Mouse (Mus musculus): ENCODE results near the gene Tssc4.

DNA sequence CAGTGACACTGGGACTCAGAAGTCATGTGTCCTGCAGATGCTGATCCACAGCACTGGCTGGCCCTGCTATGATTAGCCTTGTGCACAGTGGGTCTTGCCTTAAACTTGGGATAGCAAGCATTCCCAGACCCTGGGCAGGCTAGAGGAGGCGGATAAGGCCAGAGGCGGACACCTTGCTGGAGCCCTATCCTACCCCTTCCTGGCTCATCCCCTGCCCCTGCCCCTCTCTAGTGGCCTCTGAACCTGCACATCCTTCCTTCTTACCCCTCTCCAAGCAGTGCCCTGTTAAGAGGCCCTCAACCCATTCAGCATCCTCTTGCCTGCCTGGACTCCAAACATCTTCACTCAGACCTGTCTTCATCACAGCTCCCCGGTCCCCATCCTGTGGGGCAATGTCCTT is 28.5 kb upstream of the Tssc4 start:
- TF ChIP-seq POLR2AphosphoS2 (IDR thresholded peaks at IDR 0.05; ENCODE audit: low read length) (no peak), MAX (IDR thresholded peaks at IDR 0.05; ENCODE audit: low read length) (no peak), ETS1 (IDR thresholded peaks at IDR 0.05; ENCODE audit: low read depth, low read length) (no peak), CTCF (IDR thresholded peaks at IDR 0.05 in 2 of 3, conservative IDR thresholded peaks at IDR 0.05 in 1 of 3; ENCODE audit: control insufficient read depth in 1 of 3, insufficient read depth in 1 of 3, low read depth in 2 of 3, low read length in 3 of 3, poor library complexity in 1 of 3, severe bottlenecking in 1 of 3) (no peak), MAFK (IDR thresholded peaks at IDR 0.05; ENCODE audit: borderline replicate concordance, low read depth, low read length) (no peak), NELFE (IDR thresholded peaks at IDR 0.05; ENCODE audit: low read depth, low read length) (no peak), USF1 (IDR thresholded peaks at IDR 0.05; ENCODE audit: low read depth, low read length) (no peak), EP300 (IDR thresholded peaks at IDR 0.05; ENCODE audit: low read depth in 1 of 2, low read length in 2 of 2) (no peak), POLR2A (IDR thresholded peaks at IDR 0.05; ENCODE audit: control insufficient read depth in 1 of 2, insufficient read depth in 1 of 2, low read depth in 1 of 2, low read length in 2 of 2, poor library complexity in 1 of 2) (no peak), ZNF384 (IDR thresholded peaks at IDR 0.05; ENCODE audit: low read depth, low read length) (no peak), CHD1 (IDR thresholded peaks at IDR 0.05; ENCODE audit: low read depth, low read length) (no peak), TCF12 (IDR thresholded peaks at IDR 0.05; ENCODE audit: low read depth, low read length) (no peak), MXI1 (IDR thresholded peaks at IDR 0.05; ENCODE audit: low read depth, low read length) (no peak), E2F4 (IDR thresholded peaks at IDR 0.05; ENCODE audit: borderline replicate concordance, low read depth, low read length) (no peak)

Measured in MEL (cell line).